Mouse (Mus musculus) E14TG2a.4 (cell line): ENCODE measurements around the gene Syt12.

Experiments
- H3K27me3 ChIP-seq: 2 replicates; pipeline ENCODE4 v1.6.1; 2014; ENCODE audit warnings: low read length, control low read depth; ENCODE audit not compliant: insufficient read depth
- H3K36me3 ChIP-seq: 2 replicates; pipeline ENCODE4 v1.6.1; 2014; ENCODE audit warnings: low read length, control low read depth; ENCODE audit not compliant: insufficient read depth
- H3K4me1 ChIP-seq: replicated peaks from 2 replicates; pipeline ENCODE4 v1.6.1; 2014; ENCODE audit warnings: low read depth, low read length, control low read depth
- H3K4me3 ChIP-seq: replicated peaks from 2 replicates; pipeline ENCODE4 v1.5.1; 2014; ENCODE audit warnings: mild to moderate bottlenecking, low read length
- H3K9me3 ChIP-seq: 2 replicates; pipeline ENCODE4 v1.6.1; 2014; ENCODE audit warnings: low read length, control low read depth
- CTCF ChIP-seq: conservative IDR thresholded peaks from 2 replicates; pipeline ENCODE4 v1.5.1; 2014; ENCODE audit warnings: low read length
- NANOG ChIP-seq: IDR thresholded peaks from 2 replicates; pipeline ENCODE4 v1.6.1; 2014; ENCODE audit warnings: borderline replicate concordance, low read length, mixed read lengths
- POU5F1 ChIP-seq: IDR thresholded peaks from 2 replicates; pipeline ENCODE4 v1.6.1; 2014; ENCODE audit warnings: low read length, borderline replicate concordance

Syt12 gene

GRCm38 (mm10) chr19:4509986-4510963, 33.0 kb upstream of the Syt12 start, which contains the start of gene Pcx:
Gene Pcx, plus strand, starts transcription at chr19:4510472.
- H3K4me3 ChIP-seq = peak within 1 kb of the TSS; percentile 93
- H3K27me3 ChIP-seq = peaks cover 20% of the 10 kb centered on the region
- no peaks in the 10 kb centered on the region for H3K36me3 ChIP-seq
- H3K9me3 ChIP-seq = no peaks in the 10 kb centered on the region
- peaks cover 17% of the 10 kb centered on the region for H3K4me1 ChIP-seq
- no peak for TF ChIP-seq POU5F1
- no peak for TF ChIP-seq CTCF
- TF ChIP-seq NANOG = no peak

- no peak for TF ChIP-seq POU5F1
- no peak for TF ChIP-seq NANOG
- TF ChIP-seq CTCF = no peak
- Histone ChIP-seq H3K4me1 (peaks cover 17% of the 10 kb centered on the region), H3K4me3 (no peak overlapping the region), H3K27me3 (peaks cover 15% of the 10 kb centered on the region), H3K9me3 (peaks cover 7% of the 10 kb centered on the region), H3K36me3 (no peaks in the 10 kb centered on the region)
Observed at GRCm38 (mm10) chr19:4507746-4508145, 30.5 kb upstream of the Syt12 start.

- TF ChIP-seq CTCF (no peak), NANOG (no peak), POU5F1 (no peak)
- Histone ChIP-seq H3K36me3 (no peaks in the 10 kb centered on the region), H3K27me3 (no peaks in the 10 kb centered on the region), H3K9me3 (peaks cover 7% of the 10 kb centered on the region), H3K4me1 (peaks cover 7% of the 10 kb centered on the region), H3K4me3 (no peak overlapping the region)
Observed at GRCm38 (mm10) chr19:4504830-4505229, 27.6 kb upstream of the Syt12 start.

- no peaks in the 10 kb centered on the region for H3K27me3 ChIP-seq
- no peaks in the 10 kb centered on the region for H3K36me3 ChIP-seq
- H3K9me3 ChIP-seq = peaks cover 7% of the 10 kb centered on the region
- no peak for TF ChIP-seq POU5F1
- no peak for TF ChIP-seq NANOG
- H3K4me1 ChIP-seq = peaks cover 7% of the 10 kb centered on the region
- H3K4me3 ChIP-seq = no peak overlapping the region
Observed at GRCm38 (mm10) chr19:4502701-4503100, 25.5 kb upstream of the Syt12 start.

- Histone ChIP-seq H3K4me1 (peaks cover 9% of the 10 kb centered on the region), H3K4me3 (no peak within 1 kb of the TSS), H3K9me3 (no peaks in the 10 kb centered on the region), H3K36me3 (no peaks in the 10 kb centered on the region), H3K27me3 (peaks cover 10% of the 10 kb centered on the region)
- TF ChIP-seq NANOG (no peak), POU5F1 (no peak), CTCF (no peak)
Observed at GRCm38 (mm10) chr19:4498062-4498933, 21.1 kb upstream of the Syt12 start, which contains the start of gene 2010003K11Rik. Gene 2010003K11Rik, minus strand, starts transcription at chr19:4498583.

GRCm38 (mm10) chr19:4497263-4497973, 20.2 kb upstream of the Syt12 start:
- Histone ChIP-seq H3K4me1 (peaks cover 9% of the 10 kb centered on the region), H3K9me3 (no peaks in the 10 kb centered on the region), H3K36me3 (no peaks in the 10 kb centered on the region), H3K27me3 (peaks cover 10% of the 10 kb centered on the region), H3K4me3 (no peak overlapping the region)
- TF ChIP-seq CTCF = peak; percentile 87
- TF ChIP-seq NANOG = no peak
- TF ChIP-seq POU5F1 = no peak

GRCm38 (mm10) chr19:4496535-4497262, 19.5 kb upstream of the Syt12 start:
- H3K4me3 ChIP-seq = no peak overlapping the region
- TF ChIP-seq NANOG (no peak), POU5F1 (no peak), CTCF (no peak)
- no peaks in the 10 kb centered on the region for H3K36me3 ChIP-seq
- peaks cover 10% of the 10 kb centered on the region for H3K27me3 ChIP-seq
- H3K9me3 ChIP-seq = no peaks in the 10 kb centered on the region
- peaks cover 9% of the 10 kb centered on the region for H3K4me1 ChIP-seq

- H3K4me1 ChIP-seq = peaks cover 9% of the 10 kb centered on the region
- TF ChIP-seq CTCF = no peak
- no peak for TF ChIP-seq POU5F1
- TF ChIP-seq NANOG = no peak
- no peaks in the 10 kb centered on the region for H3K36me3 ChIP-seq
- no peak overlapping the region for H3K4me3 ChIP-seq
- peaks cover 10% of the 10 kb centered on the region for H3K27me3 ChIP-seq
- H3K9me3 ChIP-seq = no peaks in the 10 kb centered on the region
Observed at GRCm38 (mm10) chr19:4495814-4496213, 18.6 kb upstream of the Syt12 start.
